In the genomic region with DNA sequence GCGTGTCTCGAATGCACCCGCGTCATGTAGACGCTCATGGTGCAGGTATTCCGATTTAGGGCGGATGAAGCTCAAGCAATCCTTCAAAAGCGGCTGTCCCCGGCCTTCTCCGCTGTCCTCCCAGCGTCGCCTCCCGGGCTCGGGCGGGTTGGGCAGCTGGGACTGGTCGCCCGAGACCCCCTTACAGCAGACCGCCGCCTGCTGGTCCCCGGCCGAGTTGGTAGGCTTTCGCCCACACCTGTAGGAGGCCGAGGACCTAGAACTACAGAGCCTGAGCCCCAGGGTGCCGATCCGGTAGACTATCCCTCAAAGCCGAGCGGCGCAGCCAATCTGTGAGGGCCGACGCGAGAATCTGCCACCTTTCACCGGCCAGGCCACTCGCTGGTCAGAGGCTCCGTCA, we compare ENCODE assay signal across 8 mouse cellular contexts. TPM values are rescaled to one million over a fixed set of nuclear protein-coding genes. Genes with fewer than 3 reads are reported as not detected.
DNase-seq lines count a peak whose midpoint lies in the region; ATAC-seq and TF ChIP-seq lines count a peak whose summit lies in the region.

Tuba4a (minus strand) TSS at position 335 of the 400 bp plus-strand sequence.

- peaks cover 30% of the 10 kb centered on the region for H3K36me3 ChIP-seq in liver, embryonic 12.5 days
- H3K36me3 ChIP-seq in neural tube, embryonic 14.5 days (ENCODE audit: control insufficient read depth, insufficient read depth, low read length) = peaks cover 5% of the 10 kb centered on the region; the same call in 1 of the 2 replicates

- peak within 1 kb of the TSS; percentile 72 for H3K4me3 ChIP-seq in lung, adult 2 months (replicated peaks; ENCODE audit: extremely low read depth, low read depth, low read length)
- peak within 1 kb of the TSS; percentile 95 for H3K4me3 ChIP-seq in bone marrow macrophage, adult 2 months (ENCODE audit: insufficient read depth, low read length)
- H3K4me3 ChIP-seq in liver, embryonic 12.5 days = peak within 1 kb of the TSS; percentile 89
- peak within 1 kb of the TSS; percentile 44 for H3K4me3 ChIP-seq in neural tube, embryonic 14.5 days (ENCODE audit: low read depth, low read length)

- no peak for TF ChIP-seq CTCF in lung, adult 2 months (IDR thresholded peaks at IDR 0.05; ENCODE audit: insufficient read depth, low read length)
- no peak for TF ChIP-seq CTCF in bone marrow macrophage, adult 2 months (IDR thresholded peaks at IDR 0.05; ENCODE audit: low read depth, low read length)

- TF ChIP-seq POLR2A in lung, adult 2 months (IDR thresholded peaks at IDR 0.05; ENCODE audit: borderline replicate concordance, extremely low read depth, low read depth, low read length) = no peak
- TF ChIP-seq POLR2A in bone marrow macrophage, adult 2 months (IDR thresholded peaks at IDR 0.05; ENCODE audit: borderline replicate concordance, low read depth, low read length) = no peak

- no peak for ATAC-seq in inflammation-experienced regulatory T-cells, adult 6 months
- ATAC-seq in liver, embryonic 12.5 days = peak; percentile 11
- peak; percentile 57 for ATAC-seq in neural tube, embryonic 14.5 days (ENCODE audit: low read depth)

- H3K27me3 ChIP-seq in liver, embryonic 12.5 days (replicated peaks) = peaks cover 24% of the 10 kb centered on the region
- peaks cover 35% of the 10 kb centered on the region for H3K27me3 ChIP-seq in neural tube, embryonic 14.5 days (ENCODE audit: control insufficient read depth, insufficient read depth, low read length)

- peaks cover 4% of the 10 kb centered on the region; the same call in 1 of the 2 replicates for H3K4me1 ChIP-seq in lung, adult 2 months (ENCODE audit: control insufficient read depth, insufficient read depth, low read length)
- H3K4me1 ChIP-seq in bone marrow macrophage, adult 2 months (ENCODE audit: control insufficient read depth, insufficient read depth, low read length) = peaks cover 23% of the 10 kb centered on the region
- H3K4me1 ChIP-seq in liver, embryonic 12.5 days = peaks cover 55% of the 10 kb centered on the region
- H3K4me1 ChIP-seq in neural tube, embryonic 14.5 days (ENCODE audit: control insufficient read depth, insufficient read depth, low read length) = peaks cover 10% of the 10 kb centered on the region; the same call in 1 of the 2 replicates

- peak within 1 kb of the TSS; percentile 95 for H3K4me2 ChIP-seq in liver, embryonic 12.5 days
- H3K4me2 ChIP-seq in neural tube, embryonic 14.5 days (ENCODE audit: low read depth, low read length) = peak within 1 kb of the TSS; percentile 78

- H3K9me3 ChIP-seq in liver, embryonic 12.5 days (replicated peaks) = no peaks in the 10 kb centered on the region
- no peaks in the 10 kb centered on the region for H3K9me3 ChIP-seq in neural tube, embryonic 14.5 days (ENCODE audit: control insufficient read depth, low read length)

- H3K27ac ChIP-seq in bone marrow macrophage, adult 2 months (ENCODE audit: insufficient read depth, low read depth, low read length) = peak within 1 kb of the TSS; percentile 10
- peak within 1 kb of the TSS; percentile 95 for H3K27ac ChIP-seq in liver, embryonic 12.5 days
- H3K27ac ChIP-seq in neural tube, embryonic 14.5 days (ENCODE audit: low read depth, low read length) = no peak within 1 kb of the TSS

- DNase-seq in lung, adult 2 months = no peak
- no peak for DNase-seq in lung, postnatal 36 days
- DNase-seq in gastrocnemius, postnatal 10 days = no peak
- no peak for DNase-seq in T-cell, adult 2 months (ENCODE audit: low spot score)

- peak within 1 kb of the TSS; percentile 93 for H3K9ac ChIP-seq in liver, embryonic 12.5 days
- peak within 1 kb of the TSS; percentile 51 for H3K9ac ChIP-seq in neural tube, embryonic 14.5 days (replicated peaks; ENCODE audit: low read depth, low read length)

- 1% methylated on average over 34 of the region's 34 CpGs for WGBS in lung, adult 2 months
- WGBS in liver, embryonic 12.5 days (ENCODE audit: insufficient replicate concordance) = 4% methylated on average over 34 of the region's 34 CpGs
- under 1% methylated on average over 34 of the region's 34 CpGs for WGBS in neural tube, embryonic 14.5 days

RNA-seq across cellular contexts. Expression of gene Tuba4a, which starts in this region (rescaled TPM):
- 36.6 and 103 TPM in 2 replicates for polyA plus RNA-seq in lung, adult 2 months (2012; rRNA removed)
- polyA plus RNA-seq in bone marrow macrophage, adult 2 months (2012; ENCODE audit: insufficient read depth, insufficient read length, missing spikeins) = 38.7 and 47.0 TPM in 2 replicates
- 100 to 1,000 TPM; 490 to 573 TPM for total RNA-seq in gastrocnemius, postnatal 10 days (2021)
- 100 to 1,000 TPM; 116 to 151 (median 123) TPM for polyA plus RNA-seq in inflammation-experienced regulatory T-cells, adult 6 months (2017; shearing (Covaris generic))
- 465 and 490 TPM in 2 replicates for polyA plus RNA-seq in liver, embryonic 12.5 days (2016; fragmentation: Nextera tagmentation; extraction: Ambion mirVana)
- 13.9 and 20.6 TPM in 2 replicates for polyA plus RNA-seq in neural tube, embryonic 14.5 days (2014; fragmentation: Nextera tagmentation; extraction: Ambion mirVana)

Comparison
In these comparisons a context has a peak if more than half of its experiments do, and no peak if none do; other contexts are left out.
1. H3K4me3 ChIP-seq: peak in every context shown above with its lines; median percentile 95 in bone marrow macrophage, adult 2 months; 89 in liver, embryonic 12.5 days; 72 in lung, adult 2 months; 44 in neural tube, embryonic 14.5 days.